Mouse (Mus musculus) activated CD4-positive, CD25-positive, alpha-beta regulatory T cell, adult 4 months (primary cell): ENCODE results near the gene Pparg. TPM values are rescaled to one million over a fixed set of nuclear protein-coding genes. Genes with fewer than 3 reads are reported as not detected.

Experiments
- ATAC-seq: one replicate; pipeline ENCODE4 v1.8.0; 2017
- polyA plus RNA-seq, 2 experiments: library from polyadenylated mRNA; unstranded; fragments of 100-300 nt; shearing (Covaris generic); gene quantifications; one replicate each; pipeline ENCODE4 v1.2.1; 2017

Gene Pparg
- polyA plus RNA-seq = 1 to 10 TPM in 1 of 2 experiments, under 1 TPM in 1; 0.78 to 1.6 TPM

DNA sequence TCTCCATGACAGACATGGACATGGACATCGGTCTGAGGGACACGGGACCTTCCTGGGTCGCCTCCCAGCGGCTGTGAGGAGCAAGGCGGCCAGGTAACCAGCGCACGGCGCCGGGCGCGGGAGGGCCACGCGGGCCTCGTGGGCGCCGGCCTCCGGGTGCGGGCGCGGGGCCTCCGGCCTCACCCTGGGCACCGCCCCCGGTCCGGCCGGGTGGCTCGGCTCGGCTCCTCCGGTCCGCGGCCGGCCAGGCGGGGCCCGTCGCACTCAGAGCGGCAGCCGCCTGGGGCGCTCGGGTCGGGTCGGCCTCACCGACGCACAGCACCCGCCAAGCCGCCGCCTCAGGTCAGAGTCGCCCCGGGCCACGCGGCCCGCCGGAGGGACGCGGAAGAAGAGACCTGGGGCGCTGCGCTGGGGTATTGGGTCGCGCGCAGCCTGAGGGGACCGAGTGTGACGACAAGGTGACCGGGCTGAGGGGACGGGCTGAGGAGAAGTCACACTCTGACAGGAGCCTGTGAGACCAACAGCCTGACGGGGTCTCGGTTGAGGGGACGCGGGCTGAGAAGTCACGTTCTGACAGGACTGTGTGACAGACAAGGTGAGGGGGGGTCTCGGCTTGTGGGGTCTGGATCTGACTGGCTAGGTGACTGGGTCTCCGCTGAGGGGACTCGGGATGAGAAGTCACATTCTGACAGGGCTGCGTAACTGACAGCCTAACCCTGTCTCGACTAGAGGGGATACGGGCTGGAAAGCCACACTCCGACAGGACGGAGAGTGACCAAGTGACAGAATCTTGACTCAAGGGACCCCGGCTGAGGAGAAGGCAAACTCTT, at the start of gene Pparg:
Gene Pparg, plus strand, starts transcription at position 176 of the 830 bp plus-strand sequence.
- no peak for ATAC-seq

DNA sequence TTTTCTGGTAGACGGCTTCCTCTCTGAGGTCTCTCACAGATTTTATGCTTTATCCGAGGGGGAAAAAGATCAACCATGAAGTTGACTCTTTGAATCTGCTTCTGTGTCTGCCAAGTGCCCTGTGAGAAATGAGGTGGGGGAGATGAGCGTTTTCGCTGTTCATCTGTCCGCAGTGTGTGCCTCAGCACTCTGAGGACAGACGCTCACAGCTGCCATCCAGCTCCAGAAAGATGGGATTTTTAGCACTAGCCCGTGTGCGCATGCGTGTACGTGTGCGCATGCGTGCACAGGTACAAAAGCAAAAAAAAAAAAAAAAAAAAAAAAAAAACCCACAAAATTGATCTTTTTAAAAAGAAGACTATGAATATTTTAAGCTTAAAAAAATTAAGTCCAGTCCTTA, 48.0 kb upstream of the Pparg start:
- no peak for ATAC-seq

DNA sequence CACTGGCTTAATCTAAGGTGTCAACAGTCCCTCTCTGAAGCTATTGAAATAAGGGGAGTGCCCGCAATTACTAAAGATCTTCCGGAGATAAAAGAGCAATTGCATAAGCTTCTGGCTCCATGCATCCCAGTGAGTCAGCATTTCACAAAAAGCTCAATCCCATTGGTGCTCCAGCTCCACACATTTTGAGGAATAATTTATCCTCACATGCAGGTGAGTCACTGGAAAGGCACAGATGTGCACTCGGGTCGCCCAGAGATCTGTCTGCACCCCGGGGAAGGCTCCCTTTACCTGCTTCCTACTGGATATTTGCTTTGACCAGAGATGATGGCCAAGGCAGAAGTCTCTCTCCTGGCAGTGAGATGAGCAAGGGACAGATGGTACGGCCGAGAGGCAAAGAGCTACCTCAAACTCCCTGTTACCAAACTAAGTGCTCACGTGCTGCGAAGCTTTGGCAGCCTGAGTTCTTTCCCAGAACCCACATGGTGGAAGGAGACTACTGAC, 47.5 kb upstream of the Pparg start:
- no peak for ATAC-seq

DNA sequence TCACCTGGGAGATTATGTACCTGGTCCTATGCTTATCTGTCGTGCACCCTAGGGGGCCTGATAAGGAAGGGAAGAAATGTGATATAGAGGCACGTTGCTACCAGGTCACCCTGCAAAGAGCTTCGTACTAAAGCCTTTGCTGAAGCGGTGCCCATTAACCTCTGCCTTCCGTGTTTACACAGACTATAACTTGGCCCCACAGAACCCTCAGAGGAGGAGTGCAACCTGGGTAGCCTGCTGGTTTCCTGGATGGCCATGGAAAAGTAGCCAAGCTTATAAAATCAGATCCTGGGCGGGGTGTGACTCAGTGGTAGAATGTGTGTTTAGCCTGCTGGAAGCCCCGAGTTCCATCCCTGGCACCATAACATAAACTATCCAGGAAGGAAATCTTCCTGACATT, 46.8 kb upstream of the Pparg start:
- no peak for ATAC-seq

DNA sequence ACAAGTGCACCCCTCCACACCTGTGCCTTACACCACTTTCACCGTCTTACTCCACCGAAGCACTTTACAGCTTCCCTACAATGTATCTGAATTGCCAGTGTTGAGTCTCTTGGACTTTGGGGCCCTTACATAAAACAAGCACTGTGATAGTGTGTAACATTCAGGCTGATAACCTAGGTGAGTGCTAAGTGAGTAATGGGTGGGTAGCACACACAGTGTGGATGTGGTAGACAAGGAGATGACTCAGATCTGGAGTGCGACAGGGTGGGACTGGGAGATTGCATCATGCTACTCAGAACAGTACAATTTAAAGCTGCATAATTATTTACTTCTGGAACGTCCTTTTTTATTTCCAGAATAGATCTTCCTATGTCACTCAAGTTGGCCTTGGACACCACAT, 45.0 kb upstream of the Pparg start:
- ATAC-seq = no peak

DNA sequence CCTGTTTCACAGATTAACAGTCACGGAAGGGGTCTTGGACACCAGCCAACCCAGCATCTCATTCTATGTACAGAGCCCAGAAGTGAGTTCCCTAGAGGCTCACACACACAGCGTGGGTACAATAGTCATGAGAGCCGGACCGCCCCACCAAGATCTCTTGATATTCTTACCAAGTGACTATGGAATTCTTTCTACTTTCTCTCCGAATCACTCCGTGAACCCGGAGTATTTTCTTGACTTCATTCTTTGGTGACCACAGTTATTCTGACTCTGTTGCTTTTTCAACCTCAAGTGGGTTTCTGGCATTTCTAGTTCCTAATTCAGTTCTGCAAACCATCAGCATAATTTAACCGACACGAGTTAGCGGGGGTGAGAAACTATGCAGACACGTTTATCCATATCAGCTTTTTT, 43.9 kb upstream of the Pparg start:
- ATAC-seq = no peak

DNA sequence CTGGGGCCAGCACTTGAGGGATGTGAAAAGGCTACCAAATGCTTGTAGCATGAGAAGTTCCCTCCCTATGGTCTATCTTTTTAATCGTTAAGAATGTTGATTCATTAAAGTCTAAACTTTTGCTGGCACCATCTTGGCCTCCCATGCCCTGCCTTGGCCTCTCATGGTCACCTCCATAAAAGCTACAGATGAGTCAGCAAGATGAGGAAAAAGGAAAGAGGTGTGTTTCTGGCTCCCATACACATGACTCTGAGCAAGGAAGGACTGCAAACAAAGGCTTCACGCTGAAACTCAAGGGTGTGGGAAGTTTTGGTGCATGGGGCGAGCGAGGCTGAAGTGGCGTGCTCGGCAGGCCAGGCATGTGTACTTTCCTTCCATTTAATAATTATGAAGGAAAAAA, 41.9 kb upstream of the Pparg start:
- no peak for ATAC-seq

DNA sequence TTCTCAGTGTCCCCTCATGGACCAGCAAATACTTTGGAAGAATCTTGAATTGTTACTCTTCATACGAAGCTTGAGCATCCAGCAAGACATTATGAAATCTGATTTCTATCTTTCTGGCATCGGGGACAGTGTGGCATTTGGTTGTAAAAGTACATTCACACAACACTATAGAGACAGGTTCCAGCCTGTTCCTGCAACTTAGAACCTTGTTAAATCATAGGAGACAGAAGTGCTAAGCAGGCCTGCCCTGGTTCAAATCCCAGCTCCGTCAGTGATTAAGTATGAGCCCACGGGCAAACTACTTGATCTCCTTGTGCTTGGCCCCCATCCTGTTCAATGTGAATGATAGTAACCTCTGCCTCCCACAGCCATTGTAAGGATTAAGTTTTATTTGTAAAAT, 41.1 kb upstream of the Pparg start:
- ATAC-seq = no peak

DNA sequence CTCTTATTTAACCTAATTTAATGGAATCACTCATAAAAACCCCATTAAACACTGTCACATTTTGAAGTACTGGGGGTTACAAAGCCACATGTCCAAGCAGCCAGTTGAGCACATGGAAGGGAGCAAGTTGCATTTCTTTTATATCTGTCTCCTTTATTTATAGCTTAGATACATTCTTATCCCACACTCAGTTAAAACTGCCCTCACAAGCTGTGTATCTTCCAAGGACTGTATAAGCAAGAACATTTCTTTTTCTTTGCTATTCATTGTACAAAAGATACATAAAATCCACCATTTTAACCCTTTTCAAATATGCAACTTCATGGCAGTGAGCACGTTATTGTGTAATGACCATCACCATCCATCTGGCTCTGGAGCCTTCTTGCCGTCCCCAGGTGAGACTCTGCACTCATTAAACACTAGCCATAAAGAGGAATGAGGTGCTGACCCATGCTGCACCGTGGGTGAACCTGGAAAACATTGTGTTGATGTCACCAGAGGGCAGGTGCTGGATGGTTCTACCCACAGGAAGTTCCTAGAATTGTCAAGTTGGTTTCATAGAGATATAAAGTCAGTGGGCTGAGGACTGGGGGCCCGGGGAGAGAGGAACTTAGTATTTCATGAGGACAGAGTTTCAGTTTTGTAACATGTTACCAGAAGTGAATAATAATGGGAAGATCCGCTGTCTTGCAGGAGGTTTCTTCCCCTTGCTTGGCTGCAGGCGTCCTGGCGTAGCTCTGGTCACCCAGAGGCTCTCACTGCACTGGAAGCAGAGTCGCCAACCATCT, 39.6 kb upstream of the Pparg start:
- no peak for ATAC-seq

DNA sequence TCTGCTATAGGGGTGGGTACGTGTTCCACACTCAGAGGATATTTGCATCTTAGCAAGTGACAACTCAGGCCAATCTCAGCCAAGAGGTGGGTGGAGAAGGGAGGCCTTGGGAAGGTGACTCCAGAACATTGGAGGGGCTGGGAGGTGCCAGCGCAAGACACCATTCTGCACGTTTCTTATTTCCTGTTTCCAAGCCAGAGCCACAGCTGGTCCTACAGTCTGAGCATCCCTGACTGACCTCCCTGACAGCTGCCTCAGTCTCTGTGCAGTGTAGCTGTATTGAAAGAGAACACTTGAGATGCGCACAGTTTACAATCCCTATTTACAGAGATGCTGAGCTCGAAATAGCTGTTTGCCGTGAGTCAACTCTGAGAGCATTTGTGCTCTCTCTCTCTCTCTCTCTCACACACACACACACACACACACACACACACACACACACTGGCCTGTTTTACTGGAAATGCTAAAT, 38.8 kb upstream of the Pparg start:
- ATAC-seq = no peak

DNA sequence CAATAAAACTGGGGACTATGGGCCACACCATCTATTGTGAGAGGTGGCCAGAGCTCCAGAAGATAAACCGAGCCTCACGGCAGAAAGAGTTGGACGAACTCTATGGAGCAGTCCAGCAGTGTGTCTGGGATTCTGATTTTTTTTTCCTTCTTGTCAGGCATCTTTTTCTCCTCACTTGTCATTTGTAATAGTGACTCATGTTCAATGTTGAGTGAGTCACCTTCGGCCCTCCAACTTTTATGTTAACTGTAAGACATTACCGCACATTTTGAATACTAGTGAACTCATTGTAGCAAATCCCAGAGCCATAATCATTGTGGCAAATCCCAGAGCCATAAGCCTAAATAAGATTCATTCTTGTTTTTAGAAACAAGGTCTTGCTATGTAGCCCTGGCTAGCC, 37.8 kb upstream of the Pparg start:
- ATAC-seq = no peak

DNA sequence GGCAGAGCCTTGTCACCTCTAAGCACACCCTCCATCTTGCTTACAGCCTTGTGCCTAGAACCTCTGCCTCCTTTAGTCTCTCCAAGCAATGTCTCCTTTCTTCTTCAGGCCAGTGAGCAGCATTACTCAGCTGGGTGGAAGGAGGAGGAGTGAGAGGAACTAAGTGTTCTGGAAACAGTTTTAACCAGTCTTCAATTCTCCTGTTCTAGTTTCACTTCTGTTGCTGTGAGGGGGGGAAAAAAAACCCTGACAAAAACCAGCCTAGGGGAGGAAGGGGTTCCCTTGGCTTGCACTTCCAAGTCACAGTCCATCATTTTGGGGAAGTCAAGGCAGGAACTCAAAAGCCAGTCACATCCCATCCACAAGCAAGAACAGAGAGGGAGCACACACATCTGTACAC, 29.8 kb upstream of the Pparg start:
- no peak for ATAC-seq

DNA sequence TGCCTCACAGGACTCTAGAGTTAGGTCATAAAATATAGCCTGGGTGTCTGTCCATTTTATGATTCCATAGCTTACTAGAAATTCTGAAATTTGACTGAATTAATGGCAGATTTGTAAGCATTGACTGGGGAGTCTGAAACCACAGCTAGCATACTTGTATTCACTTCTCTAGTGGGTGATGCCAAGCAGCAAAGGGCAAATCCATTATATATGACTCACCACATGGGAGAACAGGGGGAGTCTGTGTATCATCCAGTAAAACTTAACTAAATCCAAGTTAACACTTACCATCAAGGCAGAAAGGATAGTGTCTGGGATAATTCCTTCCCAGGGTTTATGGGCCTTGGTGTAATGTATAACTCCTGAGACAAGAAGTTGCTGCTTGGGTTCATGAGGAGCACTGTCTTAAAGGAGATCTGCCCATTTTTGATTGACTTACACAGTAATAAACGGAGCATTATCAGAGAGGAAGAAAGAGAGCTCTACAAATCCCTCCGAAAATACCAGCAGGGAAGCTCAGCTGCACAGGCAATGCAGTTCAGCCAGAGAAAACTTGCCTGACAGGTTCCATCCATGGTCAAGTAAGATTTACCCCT, 27.6 kb upstream of the Pparg start:
- ATAC-seq = no peak

DNA sequence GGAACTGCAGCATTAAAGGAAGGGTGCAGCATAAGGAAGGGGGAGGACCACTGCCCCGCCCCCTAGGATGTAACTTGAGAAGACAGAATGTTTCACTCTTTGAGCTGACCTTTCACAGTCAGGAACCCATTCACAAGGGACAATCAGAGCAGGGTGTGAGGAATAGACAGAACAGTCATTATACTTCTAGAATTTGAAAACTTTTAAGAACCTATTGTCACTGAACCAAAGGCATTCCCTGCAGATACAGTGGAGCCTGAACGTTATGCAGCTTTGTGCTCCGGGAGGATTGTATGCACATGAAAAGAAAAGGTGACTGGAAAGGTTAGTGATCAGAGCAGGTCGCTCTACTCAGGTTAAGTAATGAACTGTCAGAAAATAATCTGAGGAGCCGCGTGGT, 25.2 kb upstream of the Pparg start:
- no peak for ATAC-seq

DNA sequence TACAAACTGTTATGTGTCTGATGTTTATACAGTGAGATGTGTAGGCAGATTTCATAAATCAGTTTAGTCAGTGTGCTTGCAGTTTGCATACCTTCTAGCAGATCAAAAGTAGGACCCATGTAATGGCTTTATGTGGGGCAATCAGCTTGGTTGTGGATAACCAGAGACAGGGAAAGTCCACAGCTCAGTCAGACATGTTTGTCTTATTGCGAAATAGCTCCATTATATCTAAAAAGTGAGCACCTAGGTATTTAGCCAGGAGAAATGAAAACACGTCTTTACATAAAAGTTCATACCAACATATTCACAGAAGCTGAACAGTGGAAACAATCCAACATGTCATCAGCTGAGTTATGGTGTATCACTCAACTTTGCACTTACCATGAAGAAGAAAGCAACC, 20.7 kb upstream of the Pparg start:
- no peak for ATAC-seq

DNA sequence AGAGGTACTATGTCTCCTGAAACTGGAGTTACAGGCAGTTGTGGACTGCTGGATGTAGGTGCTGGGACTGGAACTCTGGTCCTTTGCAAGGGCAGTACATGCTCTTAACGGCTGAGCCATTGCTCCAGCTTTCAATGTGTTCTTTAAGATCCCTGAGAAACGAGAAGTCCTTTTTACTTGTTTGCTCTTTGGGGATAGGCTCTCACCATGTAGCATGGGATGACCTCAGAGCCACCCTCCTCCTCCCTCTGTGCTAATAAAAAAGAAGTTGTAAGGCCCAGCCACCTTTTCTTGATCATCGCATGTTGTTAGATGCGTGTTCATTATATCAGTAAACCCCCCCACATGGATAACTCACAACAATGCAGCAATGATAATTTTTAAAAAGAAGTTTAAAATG, 17.7 kb upstream of the Pparg start:
- ATAC-seq = no peak

DNA sequence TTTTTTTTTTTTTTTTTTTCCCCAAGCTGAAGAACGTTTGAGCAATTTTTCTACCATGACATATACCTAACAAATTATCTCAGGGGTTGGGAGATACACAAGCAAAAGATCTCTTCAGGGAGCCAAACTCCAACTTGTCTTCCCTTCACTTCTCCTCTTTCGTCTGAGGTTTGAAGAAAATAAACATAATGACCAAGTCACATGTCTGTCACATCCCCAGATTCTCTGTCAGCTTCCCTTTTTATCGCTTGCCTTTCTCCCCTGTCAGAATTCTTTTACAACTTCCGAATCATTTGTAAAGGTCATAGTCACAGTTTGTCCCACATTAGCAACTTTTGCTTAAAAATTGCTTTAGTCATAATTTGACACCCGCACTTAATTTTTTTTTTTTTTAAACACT, 17.2 kb upstream of the Pparg start:
- no peak for ATAC-seq

DNA sequence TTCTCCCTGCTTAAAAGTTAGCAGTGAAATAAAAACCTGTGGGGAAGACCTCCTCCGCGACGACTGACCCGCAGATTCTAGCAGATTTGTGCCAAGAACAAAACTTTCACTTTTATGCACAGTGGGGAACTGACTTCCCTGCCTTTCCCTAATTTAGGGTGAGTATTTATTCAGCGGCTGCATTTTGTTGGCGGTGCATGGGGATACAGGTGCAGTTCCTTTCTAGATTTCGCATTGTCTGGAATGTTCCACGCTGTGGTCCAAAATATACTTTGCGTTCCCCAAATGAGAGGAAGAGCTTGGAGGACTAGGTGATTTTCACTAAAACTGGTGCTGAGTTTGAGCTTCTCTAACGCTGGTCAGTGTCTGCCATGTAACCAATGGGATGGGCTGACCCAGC, 16.6 kb upstream of the Pparg start:
- no peak for ATAC-seq

DNA sequence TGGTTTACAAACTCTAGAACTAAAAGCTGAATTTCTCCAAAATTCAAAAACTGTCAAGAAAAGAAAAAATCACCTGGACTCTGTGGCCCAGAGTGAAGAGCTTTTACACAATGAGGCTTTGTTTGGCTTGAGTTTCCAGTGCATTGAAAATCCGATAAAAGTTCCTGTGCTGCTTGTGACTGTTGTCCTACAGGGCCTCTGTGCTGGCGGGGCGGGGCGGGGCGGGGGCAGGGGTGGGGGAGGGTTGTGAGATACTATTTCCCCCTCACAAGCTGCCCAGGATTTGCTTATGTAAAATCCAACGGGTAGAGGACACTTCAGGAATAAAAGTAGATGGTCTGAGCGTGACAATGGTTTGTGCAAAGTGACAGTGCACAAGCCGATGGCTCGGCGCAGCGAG, 16.2 kb upstream of the Pparg start:
- no peak for ATAC-seq

DNA sequence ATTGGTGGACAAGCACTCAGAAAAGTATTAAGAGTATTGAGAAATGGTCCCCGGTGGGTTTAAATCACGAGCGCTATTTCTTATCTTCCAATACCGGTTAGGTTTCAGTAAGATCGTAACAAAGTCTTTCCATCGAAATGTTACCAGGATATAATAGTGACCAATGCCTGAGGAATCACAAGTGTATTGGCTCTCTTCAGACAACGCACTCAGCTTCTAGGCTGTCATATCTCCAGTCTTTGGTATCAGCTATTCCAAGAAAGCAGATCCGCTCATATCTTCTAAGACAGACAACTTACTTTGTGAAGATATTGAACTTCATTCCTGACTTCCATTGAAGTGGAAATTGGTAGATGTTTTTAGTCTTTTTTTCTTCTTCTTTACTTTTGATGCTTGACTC, 15.7 kb upstream of the Pparg start:
- ATAC-seq = no peak

DNA sequence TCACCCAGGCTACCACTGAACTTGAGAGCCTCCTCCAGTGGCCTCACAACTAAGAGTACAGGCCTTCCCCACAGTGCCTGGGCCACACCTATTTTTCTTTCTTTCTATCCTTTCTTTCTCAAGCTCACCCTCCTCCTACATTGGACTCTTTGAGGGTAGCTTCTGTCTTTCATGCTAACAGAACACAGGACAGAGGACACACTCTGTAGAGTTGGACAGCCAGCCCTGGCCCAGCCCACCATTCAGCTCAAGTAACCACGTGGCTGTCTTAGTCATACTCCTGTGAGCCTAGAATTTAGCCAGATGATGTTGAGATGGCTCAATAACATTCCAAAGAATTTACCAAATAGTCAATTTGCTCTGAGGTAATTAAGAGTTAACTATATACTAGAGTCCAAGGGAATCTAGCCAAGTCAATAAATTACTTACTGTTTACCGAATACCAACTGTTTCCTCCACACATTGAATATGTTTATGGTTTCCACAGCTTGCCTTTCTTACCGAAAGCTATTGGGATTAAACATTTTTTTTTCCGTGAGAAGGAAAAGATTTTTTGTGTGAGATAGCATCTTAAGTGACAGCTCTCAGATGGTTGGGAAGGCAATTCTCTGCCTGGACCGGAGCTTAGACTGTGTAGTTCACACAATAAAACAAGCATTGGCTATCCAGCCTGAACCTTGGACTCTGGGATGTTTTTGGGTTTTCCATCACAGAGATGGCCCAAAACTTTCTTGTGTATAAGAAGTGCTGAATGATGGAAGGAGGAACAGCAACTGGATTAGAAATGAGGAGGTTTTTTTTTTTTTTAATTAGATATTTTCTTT, 10.9 kb upstream of the Pparg start:
- no peak for ATAC-seq
